Mouse (Mus musculus) thymus, postnatal 4 days (tissue): ENCODE data around the gene Tmem235.
"Not testable (repeated sequence)": the region's sequence is repeated elsewhere in the genome, so short reads cannot be mapped to it uniquely, and the experiment has no call there.

ENCODE experiments used
- DNase-seq: peaks from one replicate; pipeline ENCODE4 v3.0.0; 2021

Gene Tmem235

DNA sequence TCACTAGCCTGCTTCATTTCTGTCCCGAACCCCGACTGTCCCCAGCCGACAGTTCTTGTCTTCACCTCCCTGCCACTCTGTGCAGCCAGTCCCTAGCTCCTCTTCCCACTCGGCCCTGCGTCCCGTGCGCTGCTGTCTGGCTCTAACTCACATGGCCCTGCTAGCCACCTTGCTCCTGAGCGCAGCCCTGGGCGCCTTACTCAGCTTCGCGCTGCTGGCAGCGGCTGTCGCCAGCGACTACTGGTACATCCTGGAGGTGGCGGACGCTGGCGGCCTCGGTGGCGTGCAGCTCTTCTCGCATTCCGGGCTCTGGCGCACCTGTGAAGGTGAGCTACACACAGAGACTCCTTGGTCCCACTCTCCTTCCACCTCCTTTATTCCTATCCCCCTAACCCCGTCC, at the start of gene Tmem235:
Gene Tmem235, plus strand, starts transcription at position 152 of the 400 bp plus-strand sequence.
- DNase-seq, result peak; percentile 76

DNA sequence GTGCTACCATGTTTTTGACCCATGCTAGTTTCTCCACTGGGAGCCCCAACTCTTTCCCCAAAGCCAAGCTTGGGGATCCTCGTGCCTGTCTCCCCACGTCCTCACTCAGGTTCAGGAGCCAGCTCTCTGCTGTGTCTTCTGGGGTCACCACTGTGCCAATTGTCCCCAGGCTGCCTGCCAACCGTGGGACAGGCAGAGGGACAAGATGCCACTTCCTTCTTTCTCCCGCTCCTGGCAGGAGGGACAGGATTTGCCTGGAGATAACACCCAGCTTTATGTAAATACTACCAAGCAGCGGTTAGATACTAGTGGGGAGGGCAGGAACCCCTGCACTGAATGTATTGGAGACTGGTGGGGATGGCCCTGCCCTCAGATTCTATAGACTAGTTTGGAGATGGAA, 46.7 kb upstream of the Tmem235 start:
- no peak for DNase-seq

DNA sequence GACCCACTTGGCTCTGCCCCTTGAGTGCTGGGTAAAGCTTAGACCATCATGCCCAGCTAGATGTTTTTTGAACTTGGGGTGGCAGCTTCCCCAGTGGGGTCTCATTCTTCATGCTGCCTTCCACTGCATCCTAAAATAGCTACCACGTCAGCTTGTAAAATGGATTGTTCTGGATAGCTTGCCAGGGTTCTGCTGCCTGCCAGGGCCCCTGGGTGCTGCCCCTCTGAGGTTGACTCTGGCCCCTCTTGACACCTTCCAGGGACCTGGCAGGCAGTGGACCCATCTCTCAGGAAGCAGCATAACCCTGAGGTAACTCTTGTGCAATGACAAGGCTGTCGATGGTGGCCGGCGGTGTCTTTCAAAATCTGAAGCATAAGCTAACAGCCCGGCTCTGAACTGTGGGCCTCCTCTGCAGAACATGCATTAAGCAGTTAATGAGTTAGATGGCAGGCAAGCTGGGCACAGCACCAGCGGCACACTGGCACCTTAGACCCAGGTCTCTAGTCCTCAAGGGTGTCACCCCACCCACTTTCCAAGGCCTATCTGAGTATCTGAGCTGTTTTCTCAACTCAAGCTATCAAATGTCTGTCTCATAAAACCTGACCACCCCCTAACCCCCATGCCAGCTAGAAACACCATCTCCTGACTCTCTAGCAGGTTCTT, 45.7 kb upstream of the Tmem235 start:
- DNase-seq, result no peak

GRCm38 (mm10) chr11:117815850-117816249, 44.7 kb upstream of the Tmem235 start:
- DNase-seq, result not testable (repeated sequence)

DNA sequence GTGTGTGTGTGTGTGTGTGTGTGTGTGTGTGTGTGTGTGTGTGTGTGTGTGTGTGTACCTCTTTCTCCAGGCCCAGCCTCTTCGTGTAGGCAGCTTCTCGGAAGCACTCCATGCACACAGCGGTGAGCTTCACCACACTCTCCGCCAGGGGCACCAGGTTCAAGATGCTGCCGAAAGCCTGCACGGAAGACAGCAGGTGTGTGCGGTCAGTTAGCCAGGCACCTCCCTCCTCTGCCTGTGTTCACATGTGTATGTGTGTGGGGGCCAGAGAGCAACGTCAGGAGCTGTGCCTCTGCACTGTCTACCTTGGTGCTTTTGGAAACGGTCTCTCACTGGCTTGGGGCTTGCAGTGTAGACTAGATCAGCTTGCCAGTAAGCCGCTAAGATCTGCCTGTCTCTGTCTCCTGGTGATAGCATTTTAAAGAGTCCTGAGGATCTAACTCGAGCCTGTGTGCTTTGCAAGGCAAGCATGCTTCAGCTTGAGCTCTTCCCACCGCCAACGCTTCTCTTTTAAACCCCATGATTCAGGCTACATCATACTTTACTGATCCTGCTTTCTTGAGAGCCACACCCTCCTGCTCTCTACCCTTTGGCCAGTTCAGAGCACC, 44.1 kb upstream of the Tmem235 start:
- DNase-seq, result no peak

- DNase-seq, result no peak
Observed at GRCm38 (mm10) chr11:117819095-117819494, 41.5 kb upstream of the Tmem235 start.

DNA sequence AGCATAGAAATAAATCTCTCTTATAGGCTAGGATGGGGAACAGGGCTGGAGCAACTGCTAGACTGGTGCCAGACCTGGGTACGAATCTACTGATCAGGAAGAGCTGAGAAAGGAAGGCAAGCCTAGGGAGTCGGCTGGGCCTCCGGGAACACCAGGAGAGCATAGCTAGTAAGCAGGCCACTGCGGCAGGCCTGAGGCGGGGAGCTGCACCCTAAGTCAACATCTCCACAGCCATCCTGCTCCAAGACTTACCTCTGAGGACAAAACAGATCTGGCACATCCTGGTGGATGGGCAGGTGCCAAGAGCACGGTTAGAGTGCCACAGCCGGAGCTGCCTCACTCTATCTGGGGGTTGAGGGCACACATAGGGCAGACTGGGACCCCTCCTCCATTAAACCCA, 40.4 kb upstream of the Tmem235 start:
- DNase-seq, result no peak

DNA sequence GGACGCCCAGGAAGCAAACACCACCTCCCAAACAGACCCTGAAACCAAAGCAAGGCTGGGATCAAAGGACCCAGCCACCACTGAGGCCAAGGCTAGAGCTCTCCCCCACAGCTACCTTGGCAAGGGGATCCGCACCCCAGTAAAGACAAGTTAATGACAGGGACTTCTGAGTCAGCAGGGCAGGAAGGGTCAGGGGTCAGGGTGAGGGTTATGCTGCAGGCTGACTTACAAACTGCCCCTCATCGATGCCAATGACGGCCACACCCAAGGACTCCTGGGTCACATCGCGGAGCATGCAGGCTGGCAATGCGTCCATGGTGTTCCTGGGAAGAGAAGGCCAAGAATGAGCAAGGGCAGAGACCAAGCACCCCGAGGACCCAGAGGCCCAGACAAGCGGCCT, 38.7 kb upstream of the Tmem235 start:
- no peak for DNase-seq

- no peak for DNase-seq
Observed at GRCm38 (mm10) chr11:117822728-117823241, 37.8 kb upstream of the Tmem235 start.

- DNase-seq, result no peak
Observed at GRCm38 (mm10) chr11:117823411-117823810, 37.1 kb upstream of the Tmem235 start.

GRCm38 (mm10) chr11:117824060-117824969, 36.2 kb upstream of the Tmem235 start:
- peak; percentile 88 for DNase-seq

GRCm38 (mm10) chr11:117825333-117826101, 35.0 kb upstream of the Tmem235 start, which contains the start of the genes Afmid and Tk1:
Afmid (plus strand) TSS chr11:117825924.
Tk1 (minus strand) TSS chr11:117826092.
- peak; percentile 76 for DNase-seq

- no peak for DNase-seq
Observed at GRCm38 (mm10) chr11:117826164-117826563, 34.4 kb upstream of the Tmem235 start.

- no peak for DNase-seq
Observed at GRCm38 (mm10) chr11:117826916-117827315, 33.6 kb upstream of the Tmem235 start.

DNA sequence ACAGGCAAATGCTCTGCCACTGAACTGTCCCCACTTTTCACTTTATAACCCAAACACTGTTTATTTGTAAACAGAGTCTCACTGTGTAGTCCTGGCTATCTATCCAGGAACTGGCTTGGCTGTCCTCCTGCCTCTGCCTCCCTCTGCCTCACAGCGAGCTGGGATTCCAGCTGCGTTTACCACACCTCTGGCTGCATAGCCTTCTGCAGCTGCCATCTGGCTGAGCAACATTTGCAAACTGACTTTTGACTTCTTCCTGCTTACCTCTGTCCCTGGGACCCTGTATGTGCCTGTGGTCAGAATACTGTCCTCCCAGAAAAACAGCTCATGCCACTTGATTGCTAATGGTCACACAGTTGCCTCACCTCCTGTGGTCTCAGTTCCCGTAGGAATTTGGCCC, 33.2 kb upstream of the Tmem235 start:
- peak; percentile 42 for DNase-seq

DNA sequence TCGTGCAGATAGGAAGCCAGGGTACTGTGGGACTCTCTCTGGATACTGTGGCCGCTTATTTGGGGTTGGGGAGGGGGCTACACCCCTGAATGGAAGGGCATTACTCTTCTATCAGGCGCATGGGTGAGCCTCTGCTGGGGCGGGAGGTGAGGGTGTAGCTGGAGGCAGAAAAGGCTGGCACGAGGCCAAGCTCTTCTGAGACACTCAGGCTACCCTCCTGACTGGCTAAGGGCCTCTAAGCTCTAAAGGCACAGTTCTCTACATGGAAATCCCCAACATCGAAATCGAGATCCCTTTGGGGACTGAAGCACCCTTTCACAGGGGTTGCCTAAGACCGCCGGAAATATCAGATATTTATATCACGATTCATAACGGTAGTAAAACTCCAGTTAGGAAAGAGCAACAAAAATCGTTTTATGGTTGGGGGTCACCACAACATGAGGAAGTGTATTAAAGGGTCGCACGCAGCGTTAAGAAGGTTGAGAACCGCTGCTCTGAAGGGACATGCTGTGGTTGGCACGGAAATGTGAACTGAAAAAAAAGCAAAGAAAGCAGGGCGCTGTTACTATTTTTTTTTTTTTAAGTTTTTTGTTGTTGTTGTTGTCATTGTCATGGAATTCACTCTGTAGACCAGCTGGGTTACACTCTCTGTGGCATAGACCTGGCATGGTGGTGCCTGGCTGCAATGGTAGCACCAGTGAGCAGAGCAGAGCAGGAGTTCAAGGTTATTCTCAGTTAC, 32.2 kb upstream of the Tmem235 start:
- DNase-seq, result peak; percentile 66

DNA sequence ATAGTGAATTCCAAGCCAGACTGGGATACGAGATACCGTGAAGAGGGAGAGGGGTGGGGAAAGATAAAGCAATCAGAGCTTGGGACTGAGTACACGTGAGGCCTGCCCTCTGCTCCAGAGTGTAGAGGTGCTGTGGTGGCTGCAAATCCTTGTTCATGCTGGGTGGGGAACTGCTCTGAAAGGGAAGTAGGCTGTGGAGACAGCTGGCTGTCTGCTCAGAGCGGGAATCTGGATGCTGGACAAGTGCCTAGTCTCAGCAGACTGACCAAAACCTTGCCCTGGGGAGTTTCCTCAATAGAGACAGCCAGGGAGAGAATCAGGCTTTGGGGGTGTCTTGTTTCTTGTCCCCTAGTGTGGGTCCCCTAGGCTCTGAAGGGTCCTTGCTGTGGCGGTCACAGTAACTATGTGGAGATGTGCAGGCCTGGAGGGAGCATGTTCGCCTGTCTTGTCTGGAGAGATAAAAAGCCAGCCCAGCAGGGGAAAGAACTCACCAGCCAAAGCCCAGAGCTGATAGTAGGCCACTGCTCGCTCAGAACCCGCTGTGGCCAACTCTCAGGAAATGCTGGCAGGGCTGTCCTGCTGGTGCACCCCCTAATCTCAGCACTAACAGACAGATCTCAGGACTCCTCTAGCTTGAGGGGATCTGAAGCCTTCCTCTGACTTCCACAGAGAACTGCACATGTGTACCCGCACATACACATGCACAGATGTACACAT, 31.5 kb upstream of the Tmem235 start:
- no peak for DNase-seq

GRCm38 (mm10) chr11:117829671-117830215, 30.8 kb upstream of the Tmem235 start:
- DNase-seq, result no peak

DNA sequence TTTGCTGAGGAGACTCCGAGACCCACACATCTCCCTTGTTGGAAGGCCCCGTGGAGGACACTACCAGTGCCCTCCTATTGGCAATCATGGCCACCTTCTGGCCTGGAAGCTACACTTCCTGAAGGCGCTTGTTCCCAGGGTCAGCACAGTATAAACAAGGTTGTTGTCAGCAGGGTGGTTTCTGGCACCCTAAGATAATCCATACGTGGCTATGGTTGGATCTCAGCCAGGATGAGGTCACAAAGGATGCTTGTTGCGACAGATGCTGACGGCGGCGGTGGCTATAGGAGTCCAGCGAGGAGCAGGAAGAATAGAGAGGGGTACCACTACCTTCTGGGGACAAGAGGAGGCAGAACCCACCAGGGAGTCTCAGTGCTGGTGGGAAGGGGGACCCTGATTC, 30.2 kb upstream of the Tmem235 start:
- DNase-seq, result no peak

DNA sequence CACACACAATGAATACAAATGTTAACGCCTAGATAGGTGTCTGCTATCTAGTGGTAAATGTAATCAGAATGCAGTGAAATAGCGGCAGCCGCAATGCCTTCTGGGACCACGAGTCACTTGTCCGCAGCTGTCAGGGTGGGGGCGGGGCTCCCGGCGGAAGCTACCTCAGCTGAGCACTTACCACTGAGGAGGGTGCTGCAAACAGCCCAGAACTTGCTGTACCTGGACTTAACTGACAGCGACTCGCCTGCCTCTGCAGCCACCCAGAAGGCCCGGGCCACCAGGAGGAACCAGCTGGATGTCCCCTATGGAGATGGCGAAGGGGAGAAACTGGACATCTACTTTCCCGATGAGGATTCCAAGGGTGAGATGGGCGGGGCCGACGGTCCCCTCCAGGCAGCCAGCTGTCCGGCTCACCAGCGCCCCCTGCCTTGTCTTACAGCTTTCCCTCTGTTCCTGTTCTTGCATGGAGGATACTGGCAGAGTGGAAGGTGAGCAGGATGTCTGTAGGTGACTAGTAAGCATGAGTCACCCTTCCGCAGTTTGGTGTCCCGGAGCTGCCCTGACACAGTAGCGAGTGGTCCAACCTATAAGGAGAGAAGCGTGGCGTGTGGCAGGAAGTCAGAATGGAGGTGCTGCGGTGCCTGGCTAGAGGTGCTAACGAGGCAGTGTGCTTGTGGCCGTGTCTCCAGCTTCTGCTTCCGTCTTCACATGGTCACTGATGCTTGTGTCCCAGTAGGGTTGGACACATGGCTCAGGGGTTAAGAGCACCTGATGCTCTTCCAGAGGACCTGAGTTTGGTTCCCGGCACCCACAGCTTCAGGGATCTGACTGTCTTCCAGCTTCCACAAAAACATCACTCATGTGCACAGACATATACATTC, 28.2 kb upstream of the Tmem235 start:
- peak; percentile 98 for DNase-seq
